Comparison of ENCODE assay signal across 18 mouse cellular contexts in the genomic region with DNA sequence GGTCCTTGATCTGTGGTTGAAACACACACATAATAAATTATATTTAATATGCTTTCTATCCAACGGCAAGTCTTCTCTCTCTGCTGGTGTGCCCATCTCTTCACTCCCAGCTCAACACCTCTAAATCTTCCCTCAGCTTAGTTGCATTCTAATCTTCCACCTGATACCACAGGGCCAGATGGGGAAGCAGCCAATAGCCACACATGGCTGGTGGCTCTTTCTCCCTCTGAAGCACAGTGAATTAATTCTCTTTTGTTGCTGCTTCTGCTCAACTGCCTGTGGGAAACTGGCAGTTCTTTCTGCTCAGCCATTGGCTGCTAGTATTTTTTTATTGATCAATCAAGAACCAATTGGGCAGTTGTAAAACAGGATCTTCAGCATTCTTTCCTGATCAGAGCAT.
"Had no signal": no experiment of that assay in that cellular context is flagged by ENCODE, and none has a peak within 500 bp of the region (broad histone marks: within the 10 kb centered on the region; RNA-seq: fewer than 3 reads in every experiment).

No protein-coding gene starts in this region.

- H3K27me3 ChIP-seq: midbrain, embryonic 13.5 days; neural tube, embryonic 13.5 days had no signal

- H3K9ac ChIP-seq: liver, embryonic 14.5 days; lung, embryonic 14.5 days; midbrain, embryonic 13.5 days; neural tube, embryonic 13.5 days had no signal

- ATAC-seq: midbrain, embryonic 13.5 days; midbrain, embryonic 16.5 days had no signal

- H3K36me3 ChIP-seq: midbrain, embryonic 10.5 days; midbrain, embryonic 13.5 days; neural tube, embryonic 13.5 days had no signal

- DNase-seq: lung, adult 18-20 months; lung, embryonic 14.5 days; lung, postnatal 10 days; lung, postnatal 4 days; retina, postnatal 1 day; right cerebral cortex, adult 18-20 months; right cerebral cortex, postnatal 25 days; right cerebral cortex, postnatal 4 days; spleen, adult 18-20 months; thymus, adult 18-20 months; thymus, postnatal 14 days; thymus, postnatal 36 days had no signal

- H3K27ac ChIP-seq: liver, embryonic 14.5 days; midbrain, embryonic 10.5 days; midbrain, embryonic 13.5 days; neural tube, embryonic 13.5 days had no signal

- H3K4me3 ChIP-seq: midbrain, embryonic 10.5 days; midbrain, embryonic 13.5 days; myocyte; neural tube, embryonic 13.5 days had no signal

- H3K9me3 ChIP-seq: midbrain, embryonic 10.5 days; midbrain, embryonic 13.5 days; neural tube, embryonic 13.5 days had no signal

- H3K4me2 ChIP-seq: lung, embryonic 14.5 days; midbrain, embryonic 13.5 days; neural tube, embryonic 13.5 days had no signal

- H3K4me1 ChIP-seq: midbrain, embryonic 10.5 days; midbrain, embryonic 13.5 days; neural tube, embryonic 13.5 days had no signal
